Mouse (Mus musculus): ENCODE results near the gene Dtnb. TPM values are rescaled to one million over a fixed set of nuclear protein-coding genes. Genes with fewer than 3 reads are reported as not detected.
A peak's percentile ranks its signal among the peaks of the same experiment; 100 is the strongest.
"Not testable (repeated sequence)": the region's sequence is repeated elsewhere in the genome, so short reads cannot be mapped to it uniquely, and the experiment has no call there.

The Dtnb gene
- total RNA-seq, 4 experiments from 2014 or later: 109 to 123 (median 113) TPM

DNA sequence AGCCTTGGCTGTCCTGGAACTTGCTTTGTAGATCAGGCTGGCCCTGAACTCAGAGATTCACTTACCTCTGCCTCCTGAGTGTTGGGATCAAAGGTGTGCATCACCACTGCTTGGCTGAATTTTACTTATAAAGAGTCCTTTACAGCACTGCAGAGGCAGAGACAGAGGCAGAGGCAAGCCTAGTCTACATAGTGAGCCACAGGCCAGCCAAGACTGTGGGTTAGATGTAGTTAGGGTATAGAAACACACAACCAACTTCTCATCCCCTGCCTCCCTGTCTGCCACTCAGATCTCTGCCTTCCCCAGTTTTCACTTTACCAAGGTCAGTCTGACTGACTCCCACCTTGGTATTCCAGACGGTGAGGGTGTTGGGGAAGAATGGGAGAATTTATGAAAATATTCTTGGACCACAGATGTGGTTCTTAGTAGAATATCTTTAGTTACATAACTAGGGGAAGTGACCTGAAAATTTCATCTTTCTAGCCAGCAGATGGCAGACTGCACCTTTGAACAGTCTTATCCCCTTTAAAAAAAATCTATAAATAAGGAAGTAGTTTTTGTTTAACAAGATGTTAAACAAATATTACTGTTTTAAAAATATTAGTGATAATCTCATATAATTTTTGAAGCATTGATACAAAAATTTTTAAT lies 88.9 kb downstream of the Dtnb start:
- no peak for DNase-seq (ENCODE audit: low spot score in 2 of 2)

- no peak for DNase-seq (ENCODE audit: low spot score in 2 of 2)
These were observed 90.5 kb downstream of the Dtnb start for GRCm38 (mm10) chr12:3662660-3663059.

GRCm38 (mm10) chr12:3663386-3663785 lies 91.2 kb downstream of the Dtnb start:
- DNase-seq (ENCODE audit: low spot score in 2 of 2): no peak

GRCm38 (mm10) chr12:3669971-3670381 lies 97.8 kb downstream of the Dtnb start:
- DNase-seq (ENCODE audit: low spot score in 2 of 2): no peak

GRCm38 (mm10) chr12:3671117-3671516 lies 98.9 kb downstream of the Dtnb start:
- DNase-seq (ENCODE audit: low spot score in 2 of 2): no peak

DNA sequence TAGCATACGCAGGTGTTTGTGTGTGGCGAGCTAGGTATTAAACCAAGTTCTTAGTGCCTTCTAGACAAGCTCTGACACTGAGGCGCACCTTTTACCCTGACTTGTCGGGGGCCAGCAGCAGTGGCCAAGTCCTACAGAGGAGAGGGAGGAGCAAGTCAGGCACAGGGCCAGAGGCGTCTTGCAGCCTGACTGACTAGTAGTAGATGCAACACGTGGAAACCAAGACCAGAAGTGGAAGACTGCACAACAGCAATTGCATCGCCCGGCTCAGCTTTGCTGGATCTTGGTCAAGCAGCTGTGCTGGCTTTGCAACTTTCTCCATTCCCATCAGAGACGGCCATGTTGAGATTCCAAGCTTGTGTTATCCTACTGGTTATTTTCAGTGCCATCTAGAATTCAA lies 100.6 kb downstream of the Dtnb start:
- DNase-seq (ENCODE audit: low spot score in 2 of 2): no peak

DNA sequence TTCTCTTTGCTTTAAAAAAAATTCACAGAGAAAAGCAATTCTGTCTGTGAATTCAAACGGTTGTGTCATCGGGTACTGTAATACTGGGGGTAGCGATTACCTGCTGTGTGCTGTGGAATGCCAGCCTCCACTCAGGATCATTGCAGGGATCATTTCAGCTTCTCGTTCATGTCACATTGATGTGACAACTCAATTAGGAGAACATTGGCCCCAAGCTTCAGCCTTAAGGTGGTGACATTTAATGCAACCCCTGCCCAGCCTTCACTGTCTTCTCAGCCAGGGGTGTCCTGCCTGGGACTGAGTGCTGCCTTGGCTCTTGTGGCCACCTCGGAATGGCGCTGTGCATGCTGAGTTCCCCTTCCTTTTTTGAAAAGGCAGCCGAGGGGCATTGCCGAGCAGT lies 101.7 kb downstream of the Dtnb start:
- DNase-seq (ENCODE audit: low spot score in 2 of 2): no peak

DNA sequence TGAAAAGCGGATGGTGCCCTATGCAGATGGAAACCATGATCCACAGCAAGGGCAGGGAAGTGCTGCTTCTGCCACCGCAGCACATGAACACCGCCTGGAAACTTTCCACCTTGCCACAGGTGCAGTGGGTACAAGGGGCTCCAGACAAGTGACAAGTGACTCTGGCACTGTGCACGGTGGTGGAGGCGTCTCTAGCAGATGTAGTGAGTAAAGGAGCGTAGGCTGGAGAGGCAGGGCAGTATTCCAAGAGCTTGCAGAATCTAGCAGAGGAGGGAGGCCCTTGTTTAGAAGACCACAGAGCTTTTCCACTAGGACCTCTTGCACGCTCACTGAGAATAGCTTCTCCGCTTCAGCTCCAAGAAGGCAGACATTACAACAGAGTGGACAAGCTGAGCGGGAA lies 102.7 kb downstream of the Dtnb start:
- DNase-seq (ENCODE audit: low spot score in 2 of 2): peak; percentile 84 to 90

GRCm38 (mm10) chr12:3680721-3681120 lies 108.5 kb downstream of the Dtnb start:
- DNase-seq (ENCODE audit: low spot score in 2 of 2): no peak

GRCm38 (mm10) chr12:3683041-3683440 lies 110.9 kb downstream of the Dtnb start:
- DNase-seq (ENCODE audit: low spot score in 2 of 2): no peak

GRCm38 (mm10) chr12:3686419-3686940 lies 114.3 kb downstream of the Dtnb start:
- no peak for DNase-seq (ENCODE audit: low spot score in 2 of 2)

GRCm38 (mm10) chr12:3690926-3691529 lies 118.8 kb downstream of the Dtnb start:
- DNase-seq (ENCODE audit: low spot score in 2 of 2): not testable (repeated sequence)

DNA sequence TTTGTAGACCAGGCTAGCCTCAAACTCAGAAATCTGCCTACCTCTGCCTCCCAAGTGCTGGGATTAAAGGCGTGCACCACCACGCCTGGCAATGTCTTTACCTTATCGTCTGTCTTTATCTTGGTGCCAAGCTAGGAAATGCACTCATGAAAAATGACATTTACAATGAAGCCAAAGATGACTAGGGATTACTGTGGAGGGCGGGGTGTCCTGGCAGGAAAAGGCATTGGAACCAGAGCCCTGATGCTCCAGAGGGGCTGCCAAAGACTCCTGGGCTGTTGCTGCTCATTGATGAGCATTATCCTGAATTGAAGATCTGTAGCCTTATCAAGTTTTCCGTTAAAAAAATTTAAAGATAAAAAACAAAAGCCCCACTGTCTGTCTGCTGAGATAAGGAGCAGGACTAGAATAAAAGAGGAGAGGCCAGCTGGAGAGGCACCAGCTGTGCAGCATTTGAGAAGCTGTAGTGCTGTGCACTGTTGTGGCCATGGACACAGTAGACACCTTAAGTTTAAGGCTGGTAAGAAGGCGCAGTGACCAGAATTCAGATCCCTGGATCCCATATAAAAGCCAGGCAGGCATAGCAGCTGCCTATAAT lies 120.7 kb downstream of the Dtnb start:
- DNase-seq (ENCODE audit: low spot score in 2 of 2): no peak

GRCm38 (mm10) chr12:3695741-3696501 lies 123.7 kb downstream of the Dtnb start:
- DNase-seq (ENCODE audit: low spot score in 2 of 2): no peak

- no peak for DNase-seq (ENCODE audit: low spot score in 2 of 2)
These were observed 128.3 kb downstream of the Dtnb start for GRCm38 (mm10) chr12:3700503-3700902.

DNA sequence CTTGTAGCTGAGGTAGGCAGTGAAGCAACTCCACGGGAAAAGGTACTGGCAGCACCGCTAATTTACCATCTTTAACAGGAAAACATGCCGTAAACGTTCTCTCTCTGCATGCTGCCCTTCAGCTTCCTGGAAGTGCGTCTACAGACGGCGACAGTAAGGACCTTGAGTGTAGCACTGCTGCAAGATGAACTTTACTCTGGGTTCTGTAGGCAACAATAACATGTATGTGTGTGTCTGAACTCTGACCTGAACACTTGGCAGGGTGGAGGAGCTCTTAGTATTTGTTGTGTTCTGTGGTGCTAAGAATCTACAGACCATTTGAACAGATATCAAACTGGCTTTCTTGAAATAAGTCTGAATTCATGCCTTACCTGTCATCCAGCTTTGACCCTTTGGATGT lies 130.7 kb downstream of the Dtnb start:
- no peak for DNase-seq (ENCODE audit: low spot score in 2 of 2)

DNA sequence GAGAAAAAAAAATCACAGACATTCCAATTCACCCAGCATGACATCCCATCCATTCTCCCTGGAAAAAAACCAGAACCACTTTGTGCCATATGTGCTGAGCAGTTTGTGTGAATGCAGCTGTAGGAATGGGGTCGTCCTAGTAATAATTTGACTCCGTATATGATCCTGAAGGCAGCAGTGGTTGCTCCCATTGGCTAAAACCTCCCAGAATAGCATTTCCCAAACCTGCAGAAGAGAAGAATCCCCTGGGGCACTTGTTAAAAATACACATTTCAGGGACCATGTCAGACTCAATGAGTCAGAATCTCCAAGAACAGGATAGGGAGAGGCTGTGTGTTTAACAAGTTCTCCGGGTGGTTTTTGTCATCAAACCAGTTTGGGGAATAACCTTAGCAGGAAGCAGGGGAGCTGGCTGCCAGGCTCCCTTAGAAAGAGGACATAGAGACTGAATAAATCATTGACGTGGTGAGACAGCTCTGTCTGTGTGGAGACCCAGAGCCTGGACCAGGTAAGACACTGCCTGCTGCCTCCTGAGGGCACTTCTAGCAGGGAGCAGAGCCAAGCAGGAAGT lies 147.1 kb downstream of the Dtnb start:
- DNase-seq (ENCODE audit: low spot score in 2 of 2): no peak

DNA sequence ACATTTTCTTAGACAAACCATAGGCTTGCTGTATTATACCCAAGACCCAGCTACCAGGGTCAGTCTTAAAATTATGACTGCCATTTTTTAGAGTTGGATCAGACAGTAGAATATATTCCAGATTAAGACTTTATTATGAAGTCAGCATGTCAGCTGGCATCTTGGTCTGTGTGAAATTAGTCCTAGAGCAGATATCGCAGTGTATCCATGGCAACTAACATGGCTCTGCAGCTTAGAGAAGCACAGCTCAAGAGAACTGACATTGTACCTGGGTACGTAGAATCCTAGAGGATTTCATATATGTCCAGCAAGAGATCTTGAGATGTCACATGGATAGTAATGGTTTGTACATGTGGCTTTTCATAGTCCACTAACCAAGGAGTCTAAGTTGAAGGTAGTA lies 148.3 kb downstream of the Dtnb start:
- DNase-seq (ENCODE audit: low spot score in 2 of 2): no peak

DNA sequence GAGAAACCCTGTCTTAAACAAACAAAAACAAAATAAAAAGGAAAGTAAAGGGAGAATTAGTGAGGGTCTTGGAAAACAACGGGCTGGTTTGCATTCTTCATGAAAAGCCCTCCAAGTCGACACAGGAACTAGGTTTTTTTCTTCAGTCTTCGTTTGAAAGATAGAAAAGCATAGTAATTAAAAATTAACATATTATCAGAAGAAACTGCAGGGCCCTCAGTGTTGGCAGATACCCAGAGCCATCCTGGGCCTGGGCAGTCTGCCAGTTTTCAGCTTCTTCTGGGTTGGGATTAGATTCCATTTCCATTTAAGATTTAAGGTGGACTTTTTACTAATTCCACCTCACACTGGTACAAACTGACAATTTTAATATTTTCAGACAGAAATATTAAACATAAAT lies 151.6 kb downstream of the Dtnb start:
- peak in 1 of 2 experiments; percentile 18 for DNase-seq (ENCODE audit: low spot score in 2 of 2)

DNA sequence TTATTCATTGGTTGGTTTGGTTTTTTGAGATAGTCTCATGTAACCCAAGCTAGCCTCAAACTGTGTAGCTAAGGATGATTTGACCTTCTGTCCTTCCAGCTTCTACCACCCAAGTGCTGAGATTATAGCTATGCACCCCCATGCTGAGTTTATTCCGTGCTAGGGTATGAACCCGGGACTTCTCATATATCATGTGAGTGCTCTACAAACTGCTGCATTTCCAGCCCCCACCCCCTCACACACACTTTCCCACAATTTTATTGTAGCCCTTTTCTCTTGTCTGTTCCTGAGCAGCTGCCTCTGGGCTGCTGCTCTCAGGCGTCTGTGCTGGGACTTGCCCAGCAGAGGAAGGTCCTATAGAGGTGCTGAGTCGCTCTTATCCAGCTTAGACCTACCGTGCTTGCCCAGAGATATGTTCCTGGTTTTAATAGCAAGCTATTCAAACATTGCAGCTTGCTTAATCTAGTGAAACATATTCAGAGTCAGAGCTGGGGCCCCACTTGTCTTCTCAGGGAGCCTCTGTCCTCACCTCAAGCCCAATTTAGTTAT lies 152.7 kb downstream of the Dtnb start:
- no peak for DNase-seq (ENCODE audit: low spot score in 2 of 2)

DNA sequence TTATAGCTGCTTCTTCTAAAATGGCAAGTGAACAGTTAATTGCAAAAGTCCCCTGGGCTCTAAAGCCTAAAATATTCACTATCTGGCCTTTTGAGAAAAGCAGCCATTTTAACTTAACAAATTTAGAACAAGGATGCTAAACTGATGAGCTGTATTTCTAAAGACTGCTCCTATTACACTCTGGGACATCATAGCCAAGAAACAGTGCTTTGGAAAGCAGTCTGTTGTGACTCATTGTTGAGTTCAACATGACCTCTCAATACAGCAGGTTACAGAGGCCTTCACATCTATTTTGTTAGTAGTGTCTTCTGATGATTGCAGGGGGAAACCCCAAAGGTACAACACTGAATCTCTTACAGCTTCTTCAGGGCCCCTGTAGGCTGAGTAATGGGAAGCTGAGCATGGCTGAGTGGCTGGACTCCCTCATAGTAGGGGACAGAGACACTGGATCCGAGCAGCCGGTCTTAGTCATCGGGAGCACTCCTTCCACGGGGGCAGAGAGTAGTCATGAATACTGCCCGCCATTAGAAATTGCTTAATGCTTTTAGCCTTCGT lies 157.4 kb downstream of the Dtnb start:
- no peak for DNase-seq (ENCODE audit: low spot score in 2 of 2)
